Mouse (Mus musculus) cerebellum, adult 2 months (tissue): ENCODE results near the gene Dock6. TPM values are rescaled to one million over a fixed set of nuclear protein-coding genes. Genes with fewer than 3 reads are reported as not detected.

ENCODE experiments used
- DNase-seq, 2 experiments: peaks; one replicate each; pipeline ENCODE4 v3.0.0; 2021
- H3K27ac ChIP-seq: fragments of 200-500 bp; 2 replicates; pipeline ENCODE4 v1.5.1; 2012; ENCODE audit warnings: low read length, control low read depth, inconsistent platforms; ENCODE audit not compliant: insufficient read depth
- H3K27me3 ChIP-seq: fragments of 200-500 bp; 2 replicates; pipeline ENCODE4 v1.6.1; 2012; ENCODE audit warnings: inconsistent platforms, mild to moderate bottlenecking, low read length, moderate library complexity; ENCODE audit not compliant: control insufficient read depth, insufficient read depth
- H3K4me1 ChIP-seq: fragments of 200-500 bp; 2 replicates; pipeline ENCODE4 v1.6.1; 2011; ENCODE audit warnings: low read length; ENCODE audit not compliant: control insufficient read depth, insufficient read depth
- H3K4me3 ChIP-seq: fragments of 200-500 bp; replicated peaks from 2 replicates; pipeline ENCODE3; 2011; ENCODE audit warnings: mild to moderate bottlenecking, low read depth, low read length, control low read depth; ENCODE audit not compliant: insufficient read depth
- CTCF ChIP-seq: fragments of 200-500 bp; IDR thresholded peaks from 2 replicates; pipeline ENCODE4 v1.5.1; 2011; ENCODE audit warnings: low read depth, mild to moderate bottlenecking, control low read depth, low read length, moderate library complexity, borderline replicate concordance; ENCODE audit not compliant: insufficient read depth
- POLR2A ChIP-seq: fragments of 200-500 bp; IDR thresholded peaks from 2 replicates; pipeline ENCODE4 v1.6.1; 2011; ENCODE audit warnings: low read length, control low read depth, borderline replicate concordance; ENCODE audit not compliant: insufficient read depth
- WGBS: fragments of 180-500 bp; shearing (Covaris S2); methylation state at CpG from one replicate; pipeline ENCODE4 v1.1.7; 2018; 5-methylcytosine and 5-hydroxymethylcytosine counted together
- polyA plus RNA-seq: library from polyadenylated mRNA; depleted of rRNA; stranded (reverse); fragments of >200 nt; gene quantifications from 2 replicates; pipeline ENCODE4 v1.2.3, GENCODE M21; 2012; rRNA removed

Dock6 gene
- polyA plus RNA-seq, 1 experiment: 41.4 TPM

- DNase-seq: no peak
- 51% methylated on average over 14 of the region's 14 CpGs for WGBS
- Histone ChIP-seq H3K4me3 (no peak overlapping the region), H3K4me1 (peaks cover 11% of the 10 kb centered on the region), H3K27me3 (no peaks in the 10 kb centered on the region), H3K27ac (no peak overlapping the region)
- TF ChIP-seq CTCF (no peak), POLR2A (no peak)
These were observed 93.6 kb downstream of the Dock6 start for GRCm38 (mm10) chr9:21758576-21759529.

- Histone ChIP-seq H3K27ac (peak overlapping the region; percentile 55), H3K4me1 (peaks cover 42% of the 10 kb centered on the region), H3K27me3 (no peaks in the 10 kb centered on the region), H3K4me3 (no peak overlapping the region)
- TF ChIP-seq POLR2A: no peak
- TF ChIP-seq CTCF: no peak
- DNase-seq: no peak
- 47% methylated on average over 13 of the region's 13 CpGs for WGBS
These were observed 97.7 kb downstream of the Dock6 start for GRCm38 (mm10) chr9:21754516-21755321.

- no peaks in the 10 kb centered on the region for H3K27me3 ChIP-seq
- H3K4me3 ChIP-seq: no peak overlapping the region
- no peak for TF ChIP-seq CTCF
- no peak for TF ChIP-seq POLR2A
- peak overlapping the region; percentile 55 for H3K27ac ChIP-seq
- H3K4me1 ChIP-seq: peaks cover 48% of the 10 kb centered on the region
- WGBS: 15% methylated on average over 2 of the region's 2 CpGs
- peak; percentile 86 to 91 for DNase-seq
These were observed 98.4 kb downstream of the Dock6 start for GRCm38 (mm10) chr9:21754003-21754402.

- Histone ChIP-seq H3K27ac (peak overlapping the region; percentile 82), H3K4me3 (no peak overlapping the region), H3K4me1 (peaks cover 61% of the 10 kb centered on the region), H3K27me3 (no peaks in the 10 kb centered on the region)
- TF ChIP-seq POLR2A (no peak), CTCF (no peak)
- DNase-seq: no peak
- 67% methylated on average over 10 of the region's 10 CpGs for WGBS
These were observed 100.1 kb downstream of the Dock6 start for GRCm38 (mm10) chr9:21752252-21752792.

- Histone ChIP-seq H3K27me3 (no peaks in the 10 kb centered on the region), H3K4me1 (peaks cover 66% of the 10 kb centered on the region), H3K4me3 (no peak overlapping the region), H3K27ac (peak overlapping the region; percentile 82)
- 9% methylated on average over 6 of the region's 6 CpGs for WGBS
- TF ChIP-seq CTCF (peak; percentile 51; the same call in 1 of the 2 replicates), POLR2A (no peak)
- DNase-seq: peak; percentile 51 to 70
These were observed 101.1 kb downstream of the Dock6 start for GRCm38 (mm10) chr9:21751347-21751746.

- no peak for TF ChIP-seq POLR2A
- TF ChIP-seq CTCF: no peak
- H3K4me1 ChIP-seq: peaks cover 66% of the 10 kb centered on the region
- whole genome bisulfite sequencing: 78% methylated on average over 3 of the region's 3 CpGs
- H3K4me3 ChIP-seq: no peak overlapping the region
- no peaks in the 10 kb centered on the region for H3K27me3 ChIP-seq
- peak overlapping the region; percentile 98 for H3K27ac ChIP-seq
- no peak for DNase-seq
These were observed 102.1 kb downstream of the Dock6 start for GRCm38 (mm10) chr9:21750370-21750769.

Other genes starting within 250 kb of the Dock6 start
- 88.8 and 96.7 TPM in 2 replicates for gene Smarca4, start 236.5 kb downstream of the Dock6 start, polyA plus RNA-seq
- gene Ldlr, start 129.2 kb downstream of the Dock6 start, polyA plus RNA-seq: 34.1 and 34.2 TPM in 2 replicates
- gene Spc24, start 92.3 kb downstream of the Dock6 start, polyA plus RNA-seq: 3.8 TPM in 2 replicates
- 44.7 and 50.6 TPM in 2 replicates for gene Kank2, start 53.9 kb downstream of the Dock6 start, polyA plus RNA-seq
- not detected in 2 replicates for gene Angptl8, start 17.1 kb downstream of the Dock6 start, polyA plus RNA-seq
- 13.9 and 16.3 TPM in 2 replicates for gene Rab3d, start 65.6 kb upstream of the Dock6 start, polyA plus RNA-seq
- 14.7 and 16.6 TPM in 2 replicates for gene Ccdc159, start 74.8 kb upstream of the Dock6 start, polyA plus RNA-seq
- 62.5 and 64.1 TPM in 2 replicates for gene Tmem205, start 74.9 kb upstream of the Dock6 start, polyA plus RNA-seq
- gene Plppr2, start 84.4 kb upstream of the Dock6 start, polyA plus RNA-seq: 97.5 and 106 TPM in 2 replicates
- gene Swsap1, start 103.1 kb upstream of the Dock6 start, polyA plus RNA-seq: 12.2 and 12.8 TPM in 2 replicates
- 9.2 and 10.4 TPM in 2 replicates for gene Epor, start 110.9 kb upstream of the Dock6 start, polyA plus RNA-seq
- gene Rgl3, start 136.8 kb upstream of the Dock6 start, polyA plus RNA-seq: 67.6 and 83.3 TPM in 2 replicates
- gene Ccdc151, start 150.0 kb upstream of the Dock6 start, polyA plus RNA-seq: 2.4 and 2.7 TPM in 2 replicates
- 91.3 and 95.3 TPM in 2 replicates for gene Prkcsh, start 150.2 kb upstream of the Dock6 start, polyA plus RNA-seq
- gene Elavl3, start 199.4 kb upstream of the Dock6 start, polyA plus RNA-seq: 165 and 169 TPM in 2 replicates
- gene Gm49318, start 218.6 kb upstream of the Dock6 start, polyA plus RNA-seq: not detected in 2 replicates
- gene Zfp653, start 218.7 kb upstream of the Dock6 start, polyA plus RNA-seq: 45.4 and 48.3 TPM in 2 replicates
- gene Ecsit, start 232.8 kb upstream of the Dock6 start, polyA plus RNA-seq: 85.2 and 90.2 TPM in 2 replicates
- 1.6 and 1.8 TPM in 2 replicates for gene Cnn1, start 246.6 kb upstream of the Dock6 start, polyA plus RNA-seq